In the genomic region with DNA sequence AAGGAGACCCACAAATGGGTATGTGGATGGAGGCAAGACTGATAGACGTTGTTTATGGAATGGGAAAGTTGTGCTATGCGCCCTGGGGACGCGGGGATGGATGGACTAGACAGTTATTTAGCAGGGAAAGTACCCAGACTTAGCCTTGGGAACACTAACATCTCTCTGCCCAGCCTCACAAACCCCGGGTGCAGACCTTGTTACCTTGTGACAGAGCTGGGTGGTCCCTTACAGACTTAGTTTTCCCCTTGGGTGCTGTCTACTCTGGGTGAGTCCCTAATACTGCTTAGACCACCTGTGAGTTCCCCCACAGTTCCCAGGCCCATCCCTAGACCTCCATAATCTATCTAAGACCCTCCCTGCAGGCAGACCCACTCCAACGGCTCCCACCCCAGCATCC, we compare ENCODE assay signal across 23 mouse cellular contexts. TPM values are rescaled to one million over a fixed set of nuclear protein-coding genes. Genes with fewer than 3 reads are reported as not detected.
DNase-seq lines count a peak whose midpoint lies in the region; ATAC-seq and TF ChIP-seq lines count a peak whose summit lies in the region.
"Had no signal": no experiment of that assay in that cellular context is flagged by ENCODE, and none has a peak within 500 bp of the region (broad histone marks: within the 10 kb centered on the region; RNA-seq: fewer than 3 reads in every experiment).

No protein-coding gene starts in this region.

- no peak for TF ChIP-seq CTCF in midbrain, postnatal 0 days (IDR thresholded peaks at IDR 0.05)

- H3K9ac ChIP-seq in forebrain, embryonic 11.5 days (ENCODE audit: low read length), result no peak overlapping the region
- no peak overlapping the region for H3K9ac ChIP-seq in hindbrain, embryonic 13.5 days
- H3K9ac ChIP-seq in hindbrain, embryonic 16.5 days (ENCODE audit: low read depth, low read length), result no peak overlapping the region
- H3K9ac ChIP-seq in embryonic facial prominence, embryonic 13.5 days, result no peak overlapping the region
- H3K9ac ChIP-seq in midbrain, postnatal 0 days (replicated peaks; ENCODE audit: low read length, poor library complexity, severe bottlenecking), result no peak overlapping the region
- H3K9ac ChIP-seq in kidney, embryonic 14.5 days (ENCODE audit: low read depth, low read length), result no peak overlapping the region
- H3K9ac ChIP-seq: liver, embryonic 15.5 days had no signal

- H3K27ac ChIP-seq in forebrain, embryonic 10.5 days, result no peak overlapping the region
- no peak overlapping the region for H3K27ac ChIP-seq in forebrain, embryonic 11.5 days (ENCODE audit: low read depth, low read length)
- 0 out of 2 replicates have a peak overlapping the region, but pooled peaks have one; percentile 4 for H3K27ac ChIP-seq in hindbrain, embryonic 13.5 days
- H3K27ac ChIP-seq in hindbrain, embryonic 16.5 days (ENCODE audit: low read depth, low read length), result no peak overlapping the region
- no peak overlapping the region for H3K27ac ChIP-seq in embryonic facial prominence, embryonic 13.5 days
- no peak overlapping the region for H3K27ac ChIP-seq in midbrain, postnatal 0 days (ENCODE audit: low read depth, low read length)
- no peak overlapping the region for H3K27ac ChIP-seq in kidney, embryonic 14.5 days (ENCODE audit: low read depth, low read length)
- H3K27ac ChIP-seq: embryonic facial prominence, embryonic 12.5 days; heart, adult 2 months; layer of hippocampus, adult 2 months; liver, embryonic 15.5 days; lung, embryonic 15.5 days had no signal

- no peak for ATAC-seq in forebrain, embryonic 11.5 days (replicated peaks; ENCODE audit: low FRiP score)
- no peak for ATAC-seq in hindbrain, embryonic 13.5 days (ENCODE audit: low FRiP score)
- no peak for ATAC-seq in hindbrain, embryonic 16.5 days
- ATAC-seq in embryonic facial prominence, embryonic 13.5 days (ENCODE audit: insufficient number of reproducible peaks, insufficient read depth, low FRiP score, low TSS enrichment, low read depth), result no peak
- no peak for ATAC-seq in midbrain, postnatal 0 days (ENCODE audit: low FRiP score)
- no peak for ATAC-seq in kidney, embryonic 14.5 days (ENCODE audit: low FRiP score, low TSS enrichment)

- H3K36me3 ChIP-seq in forebrain, embryonic 10.5 days (replicated peaks), result no peaks in the 10 kb centered on the region
- H3K36me3 ChIP-seq in forebrain, embryonic 11.5 days (ENCODE audit: control insufficient read depth, insufficient read depth, low read length), result no peaks in the 10 kb centered on the region
- H3K36me3 ChIP-seq in hindbrain, embryonic 13.5 days, result no peaks in the 10 kb centered on the region
- no peaks in the 10 kb centered on the region for H3K36me3 ChIP-seq in hindbrain, embryonic 16.5 days (ENCODE audit: control insufficient read depth, insufficient read depth, low read length)
- H3K36me3 ChIP-seq in embryonic facial prominence, embryonic 13.5 days, result no peaks in the 10 kb centered on the region
- H3K36me3 ChIP-seq in midbrain, postnatal 0 days (ENCODE audit: insufficient read depth, low read length), result no peaks in the 10 kb centered on the region
- no peaks in the 10 kb centered on the region for H3K36me3 ChIP-seq in kidney, embryonic 14.5 days (ENCODE audit: control insufficient read depth, insufficient read depth, low read length)
- H3K36me3 ChIP-seq: embryonic facial prominence, embryonic 12.5 days; liver, embryonic 15.5 days; lung, embryonic 15.5 days had no signal

- no peaks in the 10 kb centered on the region for H3K9me3 ChIP-seq in forebrain, embryonic 10.5 days
- H3K9me3 ChIP-seq in forebrain, embryonic 11.5 days (ENCODE audit: control insufficient read depth, low read length), result no peaks in the 10 kb centered on the region
- H3K9me3 ChIP-seq in hindbrain, embryonic 13.5 days, result no peaks in the 10 kb centered on the region
- no peaks in the 10 kb centered on the region for H3K9me3 ChIP-seq in hindbrain, embryonic 16.5 days (ENCODE audit: control insufficient read depth, low read length)
- H3K9me3 ChIP-seq in embryonic facial prominence, embryonic 13.5 days, result no peaks in the 10 kb centered on the region
- no peaks in the 10 kb centered on the region for H3K9me3 ChIP-seq in midbrain, postnatal 0 days (ENCODE audit: low read length)
- no peaks in the 10 kb centered on the region for H3K9me3 ChIP-seq in kidney, embryonic 14.5 days (ENCODE audit: control insufficient read depth, low read length)
- H3K9me3 ChIP-seq: embryonic facial prominence, embryonic 12.5 days; liver, embryonic 15.5 days; lung, embryonic 15.5 days had no signal

- H3K4me1 ChIP-seq in forebrain, embryonic 10.5 days, result peaks cover 82% of the 10 kb centered on the region
- peaks cover 27% of the 10 kb centered on the region for H3K4me1 ChIP-seq in forebrain, embryonic 11.5 days (replicated peaks; ENCODE audit: control insufficient read depth, insufficient read depth, low read length)
- peaks cover 53% of the 10 kb centered on the region for H3K4me1 ChIP-seq in hindbrain, embryonic 13.5 days (replicated peaks)
- peaks cover 21% of the 10 kb centered on the region for H3K4me1 ChIP-seq in hindbrain, embryonic 16.5 days (ENCODE audit: control insufficient read depth, insufficient read depth, low read depth, low read length)
- H3K4me1 ChIP-seq in embryonic facial prominence, embryonic 13.5 days, result peaks cover 40% of the 10 kb centered on the region
- peaks cover 10% of the 10 kb centered on the region for H3K4me1 ChIP-seq in midbrain, postnatal 0 days (ENCODE audit: insufficient read depth, low read length)
- peaks cover 43% of the 10 kb centered on the region for H3K4me1 ChIP-seq in kidney, embryonic 14.5 days (ENCODE audit: control insufficient read depth, insufficient read depth, low read length)

- DNase-seq in forebrain, embryonic 10.5 days (ENCODE audit: extremely low spot score, low spot score), result no peak
- no peak for DNase-seq in forebrain, embryonic 11.5 days (ENCODE audit: low spot score)
- DNase-seq in midbrain, postnatal 0 days (ENCODE audit: low spot score), result no peak
- no peak for DNase-seq in kidney, postnatal 4 days
- DNase-seq: adrenal gland, postnatal 10 days; cerebellum, adult 18-20 months; gastrocnemius, postnatal 36 days; heart, adult 2 months; kidney, adult 2 months; layer of hippocampus, postnatal 36 days; liver; lung, postnatal 4 days; retina, postnatal 1 day; spleen, adult 18-20 months had no signal

- WGBS in forebrain, embryonic 10.5 days, result 9% methylated on average over 6 of the region's 6 CpGs
- 6% methylated on average over 6 of the region's 6 CpGs for WGBS in forebrain, embryonic 11.5 days
- WGBS in hindbrain, embryonic 13.5 days, result 9% methylated on average over 6 of the region's 6 CpGs
- 10% methylated on average over 6 of the region's 6 CpGs for WGBS in hindbrain, embryonic 16.5 days
- 9% methylated on average over 6 of the region's 6 CpGs for WGBS in embryonic facial prominence, embryonic 13.5 days
- WGBS in midbrain, postnatal 0 days, result 8% methylated on average over 6 of the region's 6 CpGs
- WGBS in kidney, embryonic 14.5 days, result 9% methylated on average over 6 of the region's 6 CpGs

- H3K4me3 ChIP-seq in forebrain, embryonic 10.5 days, result peak overlapping the region; percentile 78; the same call in 1 of the 2 replicates
- no peak overlapping the region for H3K4me3 ChIP-seq in forebrain, embryonic 11.5 days (ENCODE audit: low read depth, low read length)
- 0 out of 2 replicates have a peak overlapping the region, but pooled peaks have one; percentile 78 for H3K4me3 ChIP-seq in hindbrain, embryonic 13.5 days
- H3K4me3 ChIP-seq in hindbrain, embryonic 16.5 days (ENCODE audit: low read length), result no peak overlapping the region
- no peak overlapping the region; the same call in 1 of the 2 replicates for H3K4me3 ChIP-seq in embryonic facial prominence, embryonic 13.5 days
- H3K4me3 ChIP-seq in midbrain, postnatal 0 days (ENCODE audit: low read depth, low read length), result peak overlapping the region; percentile 82; the same call in 1 of the 2 replicates
- H3K4me3 ChIP-seq in kidney, embryonic 14.5 days (ENCODE audit: low read length), result no peak overlapping the region
- H3K4me3 ChIP-seq: heart, adult 2 months; myocyte had no signal

- H3K4me2 ChIP-seq in forebrain, embryonic 11.5 days (ENCODE audit: low read depth, low read length, severe bottlenecking), result no peak overlapping the region
- no peak overlapping the region for H3K4me2 ChIP-seq in hindbrain, embryonic 13.5 days
- no peak overlapping the region; the same call in 1 of the 2 replicates for H3K4me2 ChIP-seq in hindbrain, embryonic 16.5 days (ENCODE audit: low read length)
- H3K4me2 ChIP-seq in embryonic facial prominence, embryonic 13.5 days, result peak overlapping the region; percentile 96
- H3K4me2 ChIP-seq in midbrain, postnatal 0 days (ENCODE audit: low read depth, low read length, poor library complexity, severe bottlenecking), result no peak overlapping the region; the same call in 1 of the 2 replicates
- no peak overlapping the region for H3K4me2 ChIP-seq in kidney, embryonic 14.5 days (replicated peaks; ENCODE audit: low read depth, low read length)

- peaks cover 98% of the 10 kb centered on the region for H3K27me3 ChIP-seq in forebrain, embryonic 10.5 days (ENCODE audit: poor library complexity, severe bottlenecking)
- peaks cover 40% of the 10 kb centered on the region for H3K27me3 ChIP-seq in forebrain, embryonic 11.5 days (ENCODE audit: control insufficient read depth, insufficient read depth, low read length)
- peaks cover 61% of the 10 kb centered on the region for H3K27me3 ChIP-seq in hindbrain, embryonic 13.5 days
- H3K27me3 ChIP-seq in hindbrain, embryonic 16.5 days (replicated peaks; ENCODE audit: control insufficient read depth, insufficient read depth, low read length), result peaks cover 5% of the 10 kb centered on the region
- peaks cover 56% of the 10 kb centered on the region for H3K27me3 ChIP-seq in embryonic facial prominence, embryonic 13.5 days
- no peaks in the 10 kb centered on the region for H3K27me3 ChIP-seq in midbrain, postnatal 0 days (ENCODE audit: insufficient read depth, low read length)
- H3K27me3 ChIP-seq in kidney, embryonic 14.5 days (ENCODE audit: control insufficient read depth, insufficient read depth, low read length), result peaks cover 54% of the 10 kb centered on the region

RNA-seq across cellular contexts. Expression of gene Otub1, which starts 39.3 kb away (rescaled TPM):
- 275 and 280 TPM in 2 replicates for polyA plus RNA-seq in forebrain, embryonic 10.5 days (2016; fragmentation: Nextera tagmentation; extraction: Ambion mirVana)
- polyA plus RNA-seq in forebrain, embryonic 11.5 days (2014; fragmentation: Nextera tagmentation; extraction: Ambion mirVana), result 238 and 256 TPM in 2 replicates
- 233 and 250 TPM in 2 replicates for polyA plus RNA-seq in hindbrain, embryonic 13.5 days (2015; fragmentation: Nextera tagmentation; extraction: Ambion mirVana)
- polyA plus RNA-seq in hindbrain, embryonic 16.5 days (2015; fragmentation: Nextera tagmentation; extraction: Ambion mirVana), result 246 and 249 TPM in 2 replicates
- polyA plus RNA-seq in embryonic facial prominence, embryonic 13.5 days (2015; fragmentation: Nextera tagmentation; extraction: Ambion mirVana), result 205 and 228 TPM in 2 replicates
- total RNA-seq in midbrain, postnatal 0 days (2014; rRNA removed), result 236 and 242 TPM in 2 replicates
- polyA plus RNA-seq in midbrain, postnatal 0 days (2015; fragmentation: Nextera tagmentation; extraction: Ambion mirVana), result 257 and 277 TPM in 2 replicates
- 237 and 255 TPM in 2 replicates for polyA plus RNA-seq in kidney, embryonic 14.5 days (2014; fragmentation: Nextera tagmentation; extraction: Ambion mirVana)

RNA-seq across cellular contexts. Expression of gene Cox8a, which starts 50.6 kb away (rescaled TPM):
- polyA plus RNA-seq in forebrain, embryonic 10.5 days (2016; fragmentation: Nextera tagmentation; extraction: Ambion mirVana), result 862 and 888 TPM in 2 replicates
- polyA plus RNA-seq in forebrain, embryonic 11.5 days (2014; fragmentation: Nextera tagmentation; extraction: Ambion mirVana), result 678 and 706 TPM in 2 replicates
- 881 and 924 TPM in 2 replicates for polyA plus RNA-seq in hindbrain, embryonic 13.5 days (2015; fragmentation: Nextera tagmentation; extraction: Ambion mirVana)
- polyA plus RNA-seq in hindbrain, embryonic 16.5 days (2015; fragmentation: Nextera tagmentation; extraction: Ambion mirVana), result 1,071 and 1,270 TPM in 2 replicates
- polyA plus RNA-seq in embryonic facial prominence, embryonic 13.5 days (2015; fragmentation: Nextera tagmentation; extraction: Ambion mirVana), result 789 and 891 TPM in 2 replicates
- total RNA-seq in midbrain, postnatal 0 days (2014; rRNA removed), result 1,114 and 1,471 TPM in 2 replicates
- 1,645 and 1,756 TPM in 2 replicates for polyA plus RNA-seq in midbrain, postnatal 0 days (2015; fragmentation: Nextera tagmentation; extraction: Ambion mirVana)
- 1,171 and 1,487 TPM in 2 replicates for polyA plus RNA-seq in kidney, embryonic 14.5 days (2014; fragmentation: Nextera tagmentation; extraction: Ambion mirVana)

Comparison
In these comparisons a context has a peak if more than half of its experiments do, and no peak if none do; other contexts are left out.
1. H3K4me3 ChIP-seq: peak in forebrain, embryonic 10.5 days (single experiment), hindbrain, embryonic 13.5 days (single experiment) and midbrain, postnatal 0 days (single experiment); none in forebrain, embryonic 11.5 days (single experiment), hindbrain, embryonic 16.5 days (single experiment), embryonic facial prominence, embryonic 13.5 days (single experiment) and kidney, embryonic 14.5 days (single experiment).